Mouse (Mus musculus) liver, embryonic 14.5 days (tissue): ENCODE measurements around the gene Glra1.

Experiments
- CTCF ChIP-seq: IDR thresholded peaks from 2 replicates; pipeline ENCODE4 v1.5.1; 2016; ENCODE audit warnings: antibody characterized with exemption, low read depth, control low read depth
- EP300 ChIP-seq: IDR thresholded peaks from 2 replicates; pipeline ENCODE4 v1.6.1; 2016; ENCODE audit warnings: antibody characterized with exemption, low read depth

GRCm38 (mm10) chr11:55471467-55471866, 136.5 kb downstream of the Glra1 start:
- TF ChIP-seq CTCF (no peak), EP300 (peak; percentile 44; the same call in 1 of the 2 replicates)
